Mouse (Mus musculus) right cerebral cortex, postnatal 36 days (tissue): ENCODE data around the gene Eif4a1.
A peak's percentile ranks its signal among the peaks of the same experiment; 100 is the strongest.
"Not testable (repeated sequence)": the region's sequence is repeated elsewhere in the genome, so short reads cannot be mapped to it uniquely, and the experiment has no call there.

Experiments
- DNase-seq, 2 experiments: peaks; one replicate each; pipeline ENCODE4 v3.0.0; 2022; ENCODE audit warnings: low spot score in 2 of 2, mixed read lengths in 1 of 2

Eif4a1 gene

GRCm38 (mm10) chr11:69633128-69633866, 38.9 kb downstream of the Eif4a1 start:
- DNase-seq: peak in 1 of 2 experiments; percentile 26

GRCm38 (mm10) chr11:69632284-69633089, 39.7 kb downstream of the Eif4a1 start, which contains the start of gene Fxr2:
TSS of gene Fxr2 (plus strand) at chr11:69632990.
- DNase-seq: peak; percentile 100

GRCm38 (mm10) chr11:69629802-69630201, 42.4 kb downstream of the Eif4a1 start:
- no peak for DNase-seq

GRCm38 (mm10) chr11:69628286-69628685, 43.9 kb downstream of the Eif4a1 start:
- DNase-seq: peak; percentile 41 to 42

GRCm38 (mm10) chr11:69624339-69624738, 47.9 kb downstream of the Eif4a1 start:
- DNase-seq: not testable (repeated sequence)

GRCm38 (mm10) chr11:69623006-69623405, 49.2 kb downstream of the Eif4a1 start:
- no peak for DNase-seq

- no peak for DNase-seq
These were observed 49.8 kb downstream of the Eif4a1 start for GRCm38 (mm10) chr11:69622406-69622805.

- DNase-seq: no peak
These were observed 50.5 kb downstream of the Eif4a1 start, which contains the start of gene Sat2 for GRCm38 (mm10) chr11:69621571-69622268. TSS of gene Sat2 (plus strand) at chr11:69622024.

GRCm38 (mm10) chr11:69620394-69621081, 51.7 kb downstream of the Eif4a1 start:
- DNase-seq: no peak

- no peak for DNase-seq
These were observed 54.4 kb downstream of the Eif4a1 start, which contains the start of gene Shbg for GRCm38 (mm10) chr11:69617805-69618204. TSS of gene Shbg (minus strand) at chr11:69617905.
